Mouse (Mus musculus) E14TG2a.4 (cell line): Measurements from ENCODE around the gene Fam135a.
A peak's percentile ranks its signal among the peaks of the same experiment; 100 is the strongest.

Source experiments
- H3K27me3 ChIP-seq: 2 replicates; pipeline ENCODE4 v1.6.1; 2014; ENCODE audit warnings: low read length, control low read depth; ENCODE audit not compliant: insufficient read depth
- H3K36me3 ChIP-seq: 2 replicates; pipeline ENCODE4 v1.6.1; 2014; ENCODE audit warnings: low read length, control low read depth; ENCODE audit not compliant: insufficient read depth
- H3K4me1 ChIP-seq: replicated peaks from 2 replicates; pipeline ENCODE4 v1.6.1; 2014; ENCODE audit warnings: low read depth, low read length, control low read depth
- H3K4me3 ChIP-seq: replicated peaks from 2 replicates; pipeline ENCODE4 v1.5.1; 2014; ENCODE audit warnings: mild to moderate bottlenecking, low read length
- H3K9me3 ChIP-seq: 2 replicates; pipeline ENCODE4 v1.6.1; 2014; ENCODE audit warnings: low read length, control low read depth
- CTCF ChIP-seq: conservative IDR thresholded peaks from 2 replicates; pipeline ENCODE4 v1.5.1; 2014; ENCODE audit warnings: low read length
- NANOG ChIP-seq: IDR thresholded peaks from 2 replicates; pipeline ENCODE4 v1.6.1; 2014; ENCODE audit warnings: borderline replicate concordance, low read length, mixed read lengths
- POU5F1 ChIP-seq: IDR thresholded peaks from 2 replicates; pipeline ENCODE4 v1.6.1; 2014; ENCODE audit warnings: low read length, borderline replicate concordance

Fam135a gene

DNA sequence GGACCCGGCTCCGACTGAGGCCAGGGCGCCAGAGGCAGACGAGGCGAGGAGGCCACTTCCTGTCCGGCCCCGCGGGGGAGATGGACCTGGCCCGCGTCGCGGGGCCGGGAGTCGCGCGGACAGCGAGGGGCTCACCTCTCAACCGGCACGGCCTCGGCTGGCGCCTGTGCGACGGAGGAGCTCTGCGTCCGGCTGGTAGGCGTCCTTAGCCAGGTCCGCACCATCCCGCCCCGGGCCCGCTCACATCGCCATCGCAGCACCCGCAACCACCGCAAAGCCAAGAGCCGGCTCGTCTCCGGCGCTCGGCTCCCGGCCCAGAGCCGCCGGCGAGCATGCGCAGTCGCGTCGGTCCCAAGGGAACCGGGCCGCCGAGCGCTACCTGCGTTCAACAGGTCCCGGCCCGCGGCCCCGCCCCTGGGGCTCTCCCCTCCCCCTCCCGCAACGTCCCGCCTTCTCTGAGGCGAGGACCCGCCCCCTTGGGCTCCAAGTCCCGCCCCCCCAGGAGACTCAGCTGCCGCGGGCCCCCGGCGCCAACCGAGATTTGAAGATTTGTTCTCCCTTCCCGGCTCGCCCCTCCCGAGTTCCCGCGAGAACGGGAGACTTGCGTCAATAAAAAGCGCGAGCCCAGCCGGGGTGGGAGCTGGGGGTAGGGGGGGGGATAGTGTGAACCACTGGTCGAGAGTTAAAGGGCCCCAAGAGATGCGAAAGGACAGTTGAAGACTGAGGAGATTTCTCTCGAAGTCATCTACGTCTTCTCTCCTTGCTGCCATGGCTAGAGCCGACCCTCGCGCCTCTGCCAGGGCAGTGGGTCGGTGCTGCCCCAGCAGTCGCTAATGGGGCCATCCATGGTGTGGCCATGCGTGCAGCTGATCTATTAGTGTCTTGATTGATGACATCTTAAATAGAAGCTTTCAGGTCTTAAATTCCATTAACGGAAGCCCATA lies at the start of gene Fam135a:
TSS of gene Fam135a (minus strand) at position 416 of the 944 bp plus-strand sequence.
- peaks cover 5% of the 10 kb centered on the region; the same call in 1 of the 2 replicates for H3K4me1 ChIP-seq
- peak within 1 kb of the TSS; percentile 96 for H3K4me3 ChIP-seq
- no peaks in the 10 kb centered on the region for H3K36me3 ChIP-seq
- H3K27me3 ChIP-seq, result peaks cover 31% of the 10 kb centered on the region
- H3K9me3 ChIP-seq, result no peaks in the 10 kb centered on the region
- TF ChIP-seq CTCF, result no peak
- no peak for TF ChIP-seq NANOG
- TF ChIP-seq POU5F1, result no peak

DNA sequence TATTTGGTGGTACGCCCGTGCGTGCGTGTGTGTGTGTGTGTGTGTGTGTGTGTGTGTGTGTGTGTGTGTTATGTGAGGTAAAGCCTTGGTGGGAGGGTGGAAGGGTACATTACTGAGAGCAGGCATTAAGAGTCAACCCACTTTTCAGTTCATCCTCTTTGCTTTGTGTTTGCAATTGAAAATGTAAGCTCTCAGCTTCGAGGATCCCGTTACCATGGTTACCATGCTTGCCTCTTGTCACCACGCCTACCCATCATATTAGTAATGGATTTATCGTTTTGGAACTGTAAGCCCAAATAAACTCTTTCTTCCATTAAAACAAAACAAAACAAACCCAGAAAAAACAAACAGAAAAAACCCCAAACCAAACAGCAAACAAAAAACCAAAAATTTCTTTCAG lies 43.4 kb upstream of the Fam135a start:
- H3K36me3 ChIP-seq, result no peaks in the 10 kb centered on the region
- TF ChIP-seq CTCF, result no peak
- no peak for TF ChIP-seq NANOG
- no peak for TF ChIP-seq POU5F1
- no peak overlapping the region for H3K4me3 ChIP-seq
- no peaks in the 10 kb centered on the region for H3K27me3 ChIP-seq
- H3K4me1 ChIP-seq, result no peaks in the 10 kb centered on the region
- no peaks in the 10 kb centered on the region for H3K9me3 ChIP-seq

DNA sequence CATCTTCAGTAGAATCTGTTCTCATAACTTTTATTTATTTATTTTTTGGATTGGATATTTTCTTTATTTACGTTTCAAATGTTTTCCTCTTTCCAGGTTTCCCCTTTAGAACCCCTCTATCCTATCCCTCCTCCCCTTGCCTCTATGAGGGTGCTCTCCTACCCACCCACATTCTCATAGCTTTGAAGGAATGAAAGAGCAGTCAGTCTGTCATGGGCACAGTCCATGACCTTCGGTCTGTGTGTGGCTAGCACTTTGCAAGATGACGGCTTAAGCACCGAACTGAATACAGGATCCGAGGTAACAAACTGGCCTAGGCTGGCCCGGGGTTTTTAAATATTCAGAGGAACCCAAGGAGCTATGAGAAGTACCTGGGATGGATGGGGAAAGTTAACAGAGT lies 40.4 kb upstream of the Fam135a start:
- no peaks in the 10 kb centered on the region for H3K9me3 ChIP-seq
- H3K4me3 ChIP-seq, result no peak overlapping the region
- H3K36me3 ChIP-seq, result no peaks in the 10 kb centered on the region
- TF ChIP-seq POU5F1 (no peak), NANOG (no peak), CTCF (no peak)
- no peaks in the 10 kb centered on the region for H3K4me1 ChIP-seq
- H3K27me3 ChIP-seq, result no peaks in the 10 kb centered on the region

- H3K36me3 ChIP-seq, result no peaks in the 10 kb centered on the region
- peaks cover 5% of the 10 kb centered on the region; the same call in 1 of the 2 replicates for H3K4me1 ChIP-seq
- peaks cover 11% of the 10 kb centered on the region for H3K27me3 ChIP-seq
- H3K9me3 ChIP-seq, result no peaks in the 10 kb centered on the region
- H3K4me3 ChIP-seq, result no peak overlapping the region
- TF ChIP-seq POU5F1 (no peak), CTCF (peak; percentile 98)
Observed at GRCm38 (mm10) chr1:24137133-24137532, 37.0 kb upstream of the Fam135a start.

DNA sequence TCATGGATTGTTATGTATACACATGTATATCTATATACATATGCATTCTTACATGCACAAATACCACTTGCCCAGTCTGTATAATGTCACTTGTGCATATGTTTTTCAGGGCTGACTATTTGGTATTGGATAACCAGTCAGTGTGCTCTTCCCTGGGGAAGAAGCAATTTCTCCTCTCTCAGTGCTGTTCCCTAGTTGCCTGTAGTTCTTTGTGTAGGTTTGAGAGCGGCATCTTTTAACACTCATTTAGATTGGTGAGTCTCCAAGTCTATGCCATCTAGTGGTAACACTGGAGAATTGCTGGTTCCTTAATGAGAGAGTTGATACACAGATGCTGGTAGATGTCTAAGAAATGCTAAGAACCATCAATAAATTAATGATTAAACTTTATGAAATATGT lies 34.7 kb upstream of the Fam135a start:
- Histone ChIP-seq H3K27me3 (peaks cover 11% of the 10 kb centered on the region), H3K4me3 (no peak overlapping the region), H3K4me1 (peaks cover 5% of the 10 kb centered on the region; the same call in 1 of the 2 replicates), H3K36me3 (no peaks in the 10 kb centered on the region), H3K9me3 (no peaks in the 10 kb centered on the region)
- peak; percentile 70 for TF ChIP-seq CTCF
- no peak for TF ChIP-seq POU5F1
- TF ChIP-seq NANOG, result no peak

DNA sequence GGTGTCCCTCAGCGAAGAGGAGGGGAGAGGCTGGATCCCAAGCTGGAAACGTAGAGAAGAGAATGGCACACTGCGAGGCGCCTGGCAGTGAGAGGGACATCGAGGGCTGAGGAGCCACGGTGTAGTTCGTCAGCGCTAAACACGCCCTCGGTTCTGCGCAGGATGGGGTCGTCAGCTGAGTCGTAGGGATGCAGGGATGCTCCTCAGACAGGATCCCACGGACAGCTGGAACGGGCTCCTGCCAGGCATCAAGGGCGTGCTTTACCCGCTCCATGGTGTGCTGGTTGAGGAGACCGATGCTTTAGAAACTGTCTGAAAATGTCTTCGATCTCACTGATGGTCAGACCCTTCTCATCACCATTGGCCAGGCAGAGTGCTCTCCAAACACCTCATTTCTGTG lies 33.7 kb upstream of the Fam135a start:
- Histone ChIP-seq H3K36me3 (no peaks in the 10 kb centered on the region), H3K4me1 (peaks cover 5% of the 10 kb centered on the region; the same call in 1 of the 2 replicates), H3K27me3 (peaks cover 11% of the 10 kb centered on the region), H3K4me3 (no peak overlapping the region), H3K9me3 (no peaks in the 10 kb centered on the region)
- no peak for TF ChIP-seq CTCF

- TF ChIP-seq CTCF, result no peak
- H3K4me1 ChIP-seq, result no peaks in the 10 kb centered on the region
- H3K9me3 ChIP-seq, result no peaks in the 10 kb centered on the region
Observed at GRCm38 (mm10) chr1:24127866-24128265, 27.7 kb upstream of the Fam135a start.

DNA sequence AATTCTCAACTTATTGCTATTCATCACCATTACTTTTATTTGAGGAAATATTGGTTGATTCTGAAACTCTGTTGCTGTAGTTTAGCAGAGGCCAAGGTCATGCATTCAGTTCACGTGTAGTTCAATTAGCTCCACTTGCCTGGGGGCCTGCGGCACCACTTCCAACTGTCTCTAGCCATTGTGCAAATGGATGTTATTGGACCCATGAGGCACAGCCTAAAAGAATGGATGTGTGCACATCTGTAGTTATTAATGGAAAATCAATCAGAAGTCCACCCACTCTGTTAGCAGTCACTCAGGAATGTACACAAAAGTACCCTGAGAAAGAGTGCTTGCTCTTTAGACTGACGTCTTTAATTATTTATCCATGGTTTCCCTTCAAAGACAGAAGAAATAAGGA lies 24.5 kb upstream of the Fam135a start:
- Histone ChIP-seq H3K4me1 (no peaks in the 10 kb centered on the region), H3K36me3 (no peaks in the 10 kb centered on the region)

More at GRCm38 (mm10) chr1:24127866-24128265, 27.7 kb upstream of the Fam135a start:
- Histone ChIP-seq H3K27me3 (peaks cover 4% of the 10 kb centered on the region; the same call in 1 of the 2 replicates), H3K4me3 (no peak overlapping the region), H3K36me3 (no peaks in the 10 kb centered on the region)

More for the DNA sequence above, 24.5 kb upstream of the Fam135a start:
- Histone ChIP-seq H3K4me3 (no peak overlapping the region), H3K9me3 (no peaks in the 10 kb centered on the region), H3K27me3 (no peaks in the 10 kb centered on the region)
- TF ChIP-seq POU5F1, result no peak
- no peak for TF ChIP-seq NANOG
- no peak for TF ChIP-seq CTCF
